Mouse (Mus musculus): Measurements from ENCODE around the gene Mchr1. TPM values are rescaled to one million over a fixed set of nuclear protein-coding genes. Genes with fewer than 3 reads are reported as not detected.

Mchr1 gene
- total RNA-seq, 2 experiments from 2014 or later: not detected

GRCm38 (mm10) chr15:81226796-81227195 lies 8.5 kb upstream of the Mchr1 start:
- ATAC-seq (replicated peaks; ENCODE audit: poor library complexity): no peak

DNA sequence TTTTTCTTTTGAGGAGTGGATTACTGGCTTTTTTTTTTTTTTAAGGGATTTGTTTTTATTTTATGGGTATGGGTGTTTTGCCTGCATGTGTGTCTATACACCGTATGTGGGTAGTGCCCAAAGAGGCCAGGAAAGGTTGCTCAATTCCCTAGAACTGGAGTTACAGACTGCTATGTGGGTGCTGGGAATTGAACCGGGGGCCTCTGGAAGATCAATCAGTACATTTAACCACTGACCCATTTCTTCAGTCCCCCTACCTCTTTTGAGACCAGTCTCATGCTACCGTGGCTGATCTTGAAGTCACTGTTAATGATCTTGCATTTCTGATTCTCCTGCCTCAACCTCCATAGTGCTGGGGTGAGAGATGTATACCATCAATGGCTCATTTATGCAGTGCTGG lies 8.0 kb upstream of the Mchr1 start:
- ATAC-seq (replicated peaks; ENCODE audit: poor library complexity): no peak

- ATAC-seq (replicated peaks; ENCODE audit: poor library complexity): no peak
These were observed 7.0 kb upstream of the Mchr1 start for GRCm38 (mm10) chr15:81228258-81228657.

- ATAC-seq (replicated peaks; ENCODE audit: poor library complexity): no peak
These were observed 5.5 kb upstream of the Mchr1 start for GRCm38 (mm10) chr15:81229791-81230190.

DNA sequence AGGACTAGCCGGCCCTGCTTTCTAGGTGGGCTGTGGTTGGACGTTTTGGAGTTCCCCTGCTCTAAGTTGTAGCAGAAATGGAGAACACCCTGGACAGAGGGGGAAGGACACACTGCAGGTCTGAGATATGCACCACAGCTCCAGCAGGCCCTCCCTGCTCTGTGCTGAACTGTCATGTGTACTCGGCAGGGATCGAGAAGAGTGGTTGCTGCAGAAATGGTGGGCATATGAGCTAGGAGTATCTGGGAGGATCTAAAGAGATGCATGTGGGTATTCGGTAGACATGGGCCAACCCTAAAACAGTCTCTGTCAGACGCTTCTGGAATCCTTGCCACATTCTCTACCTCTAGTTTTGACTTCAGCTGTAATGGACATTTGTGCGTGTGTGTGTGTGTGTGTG lies 4.0 kb upstream of the Mchr1 start:
- ATAC-seq (replicated peaks; ENCODE audit: poor library complexity): no peak

DNA sequence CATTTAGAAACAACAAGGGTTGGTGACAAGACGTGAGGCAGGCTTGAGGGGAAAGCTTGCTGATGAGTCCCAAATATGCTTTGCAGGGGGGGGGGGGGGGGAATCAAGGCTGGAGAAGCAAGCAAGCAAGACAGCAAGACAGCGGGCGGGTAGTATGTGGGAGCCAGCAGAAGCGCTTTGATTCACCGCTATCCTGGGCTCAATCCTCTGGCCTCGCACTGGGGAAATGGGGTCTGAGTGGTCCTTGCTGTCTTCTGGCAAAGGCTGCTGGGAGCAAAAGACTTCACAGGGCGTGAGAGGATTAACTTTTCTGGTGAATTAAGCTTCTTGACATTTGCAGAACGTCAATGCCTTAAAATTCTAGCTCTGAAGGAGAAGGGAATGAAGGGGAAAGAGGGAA lies 763 bp downstream of the Mchr1 start:
- no peak for ATAC-seq (replicated peaks; ENCODE audit: poor library complexity)

DNA sequence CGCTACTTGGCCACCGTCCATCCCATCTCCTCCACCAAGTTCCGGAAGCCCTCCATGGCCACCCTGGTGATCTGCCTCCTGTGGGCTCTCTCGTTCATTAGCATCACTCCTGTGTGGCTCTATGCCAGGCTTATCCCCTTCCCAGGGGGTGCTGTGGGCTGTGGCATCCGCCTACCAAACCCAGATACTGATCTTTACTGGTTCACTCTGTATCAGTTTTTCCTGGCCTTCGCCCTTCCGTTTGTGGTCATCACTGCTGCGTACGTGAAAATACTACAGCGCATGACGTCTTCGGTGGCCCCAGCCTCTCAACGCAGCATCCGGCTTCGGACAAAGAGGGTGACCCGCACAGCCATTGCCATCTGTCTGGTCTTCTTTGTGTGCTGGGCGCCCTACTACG lies 2.2 kb downstream of the Mchr1 start:
- ATAC-seq (replicated peaks; ENCODE audit: poor library complexity): no peak

GRCm38 (mm10) chr15:81239261-81239660 lies 4.0 kb downstream of the Mchr1 start:
- ATAC-seq (replicated peaks; ENCODE audit: poor library complexity): no peak

DNA sequence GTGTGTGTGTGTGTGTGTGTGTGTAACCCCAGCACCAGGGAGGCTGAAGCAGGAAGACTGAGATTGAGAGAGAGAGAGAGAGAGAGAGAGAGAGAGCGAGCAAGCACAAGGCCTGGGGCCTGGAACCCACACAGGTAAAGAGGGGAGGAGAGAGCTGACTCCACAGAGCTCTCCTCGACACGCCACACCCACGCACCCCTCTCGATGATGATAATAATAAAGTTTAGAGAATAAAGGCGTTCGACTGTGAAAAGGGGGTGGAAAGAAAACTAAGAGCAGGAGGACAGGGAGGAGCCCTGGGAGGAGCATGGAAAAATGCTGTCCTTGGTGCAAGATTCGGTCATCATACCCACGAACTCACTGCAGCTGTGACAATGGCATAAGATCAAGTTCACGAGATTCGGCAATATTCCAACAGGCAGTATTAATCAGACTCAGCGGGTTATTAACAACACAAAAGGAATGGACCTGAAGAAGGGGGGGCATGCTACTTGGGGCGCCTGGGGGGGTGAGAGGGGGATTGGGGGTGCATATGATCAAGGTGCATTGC lies 4.6 kb downstream of the Mchr1 start:
- ATAC-seq (replicated peaks; ENCODE audit: poor library complexity): no peak

GRCm38 (mm10) chr15:81246890-81247289 lies 11.6 kb downstream of the Mchr1 start:
- ATAC-seq (replicated peaks; ENCODE audit: poor library complexity): no peak

DNA sequence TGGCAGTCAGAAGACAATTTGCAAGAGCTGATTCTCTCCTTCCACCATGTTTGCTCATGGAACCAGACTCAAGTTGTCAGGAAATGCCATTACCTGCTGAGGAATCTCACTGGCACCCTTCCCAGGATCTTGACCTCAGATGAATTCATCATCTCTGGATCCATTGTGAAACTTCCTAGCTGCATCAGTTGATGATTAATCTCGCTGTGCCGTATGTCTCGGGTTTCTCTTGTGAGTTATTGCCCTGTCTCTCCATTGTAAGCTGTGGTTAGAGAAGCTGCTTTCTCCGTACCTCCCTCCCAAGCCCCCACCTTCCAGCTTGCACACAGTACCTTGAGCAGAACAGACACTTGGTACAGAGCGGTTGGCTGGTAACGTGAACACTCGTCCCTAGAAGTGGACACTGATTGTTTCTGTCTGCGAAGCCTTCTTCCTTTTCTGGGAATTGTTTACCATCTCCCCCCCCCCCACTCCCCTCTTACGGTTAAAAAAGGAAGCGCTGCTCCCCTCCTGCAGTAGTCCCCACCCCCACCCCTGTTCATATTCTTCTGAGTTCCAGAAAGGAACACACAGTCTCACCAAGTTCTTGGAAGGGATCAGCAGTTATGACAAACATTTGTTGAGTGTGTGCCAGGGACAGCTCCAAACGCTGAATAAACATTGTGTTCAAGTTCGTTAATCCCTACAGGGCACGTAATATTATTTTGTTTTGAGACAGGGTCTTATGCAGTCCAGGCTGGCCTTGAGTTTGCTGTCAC lies 12.5 kb downstream of the Mchr1 start:
- ATAC-seq (replicated peaks; ENCODE audit: poor library complexity): no peak

- no peak for ATAC-seq (replicated peaks; ENCODE audit: poor library complexity)
These were observed 13.0 kb downstream of the Mchr1 start for GRCm38 (mm10) chr15:81248341-81248679.

GRCm38 (mm10) chr15:81248951-81249579 lies 13.8 kb downstream of the Mchr1 start:
- ATAC-seq (replicated peaks; ENCODE audit: poor library complexity): no peak

GRCm38 (mm10) chr15:81252626-81253174 lies 17.4 kb downstream of the Mchr1 start:
- ATAC-seq (replicated peaks; ENCODE audit: poor library complexity): no peak

GRCm38 (mm10) chr15:81253585-81253984 lies 18.3 kb downstream of the Mchr1 start:
- ATAC-seq (replicated peaks; ENCODE audit: poor library complexity): no peak

GRCm38 (mm10) chr15:81254113-81254640 lies 18.9 kb downstream of the Mchr1 start:
- ATAC-seq (replicated peaks; ENCODE audit: poor library complexity): no peak

- no peak for ATAC-seq (replicated peaks; ENCODE audit: poor library complexity)
These were observed 19.8 kb downstream of the Mchr1 start for GRCm38 (mm10) chr15:81255063-81255462.

DNA sequence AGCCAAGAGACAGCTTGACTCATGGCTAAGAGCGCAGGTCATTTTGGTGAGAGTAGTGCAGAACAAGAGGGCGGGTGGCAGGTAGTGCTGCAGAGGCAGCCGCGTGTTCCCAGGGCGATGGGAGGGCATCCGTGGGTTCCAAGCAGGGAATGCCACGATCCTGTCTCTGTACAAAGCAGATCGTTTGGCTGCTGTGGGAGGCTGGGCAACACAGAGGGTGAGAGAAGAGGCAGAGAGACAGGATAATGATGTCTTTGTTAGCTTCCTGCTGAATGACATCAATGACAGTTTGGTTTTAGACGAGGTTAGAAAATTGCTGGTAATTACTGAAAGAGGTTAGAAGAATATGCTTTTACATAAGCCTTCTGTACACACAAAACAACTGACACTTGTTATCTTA lies 23.0 kb downstream of the Mchr1 start:
- ATAC-seq (replicated peaks; ENCODE audit: poor library complexity): no peak

DNA sequence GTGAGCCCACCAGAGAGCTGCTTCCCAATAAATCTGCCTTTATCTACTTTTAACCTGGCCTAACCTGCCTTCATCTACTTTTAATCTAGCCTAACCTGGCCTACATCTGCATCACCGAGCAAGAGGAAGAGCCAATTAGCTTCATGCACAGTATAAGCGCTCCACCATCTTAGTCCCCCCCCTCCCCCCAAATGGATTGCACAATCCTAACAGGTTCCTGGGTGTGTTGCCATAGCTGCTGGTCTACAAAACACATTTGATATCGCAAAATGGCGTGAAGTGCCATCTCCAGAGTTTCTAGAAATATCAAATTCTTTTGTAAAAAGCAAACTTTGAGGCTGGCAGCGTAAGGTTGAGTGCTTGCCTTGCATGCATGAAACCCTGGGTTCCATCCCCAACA lies 24.0 kb downstream of the Mchr1 start:
- ATAC-seq (replicated peaks; ENCODE audit: poor library complexity): no peak

DNA sequence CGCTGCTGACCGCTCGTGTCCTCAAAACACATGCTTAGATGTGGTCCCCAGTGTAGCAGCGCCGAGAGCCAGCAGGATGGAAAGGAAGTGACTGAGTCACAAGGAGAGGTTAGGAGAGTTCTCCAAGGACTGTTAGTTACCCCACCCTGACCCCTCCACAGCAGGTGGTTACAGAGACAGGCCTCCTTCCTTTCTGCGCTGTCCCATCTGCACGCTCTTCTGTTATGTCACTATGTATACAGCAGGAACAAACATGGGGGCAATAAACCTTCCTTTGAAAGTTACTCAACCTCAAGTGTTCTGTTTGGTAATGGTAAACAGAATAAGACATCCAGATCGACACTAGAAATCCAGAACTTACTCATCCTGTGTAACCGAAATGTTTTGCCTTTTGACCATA lies 24.9 kb downstream of the Mchr1 start:
- ATAC-seq (replicated peaks; ENCODE audit: poor library complexity): no peak

- no peak for ATAC-seq (replicated peaks; ENCODE audit: poor library complexity)
These were observed 29.2 kb downstream of the Mchr1 start for GRCm38 (mm10) chr15:81264392-81265095.

Data from megakaryocyte progenitor cell, adult 5-6 weeks (primary cell).